Mouse (Mus musculus) G1E (cell line): ENCODE measurements around the gene Traf3ip2.

Source experiments
- CTCF ChIP-seq: IDR thresholded peaks from 2 replicates; pipeline ENCODE4 v1.5.1; 2012; ENCODE audit warnings: low read depth, low read length, inconsistent platforms, mixed read lengths
- POLR2AphosphoS5 ChIP-seq: IDR thresholded peaks from 2 replicates; pipeline ENCODE4 v1.6.1; 2012; ENCODE audit warnings: low read depth, low read length, inconsistent platforms; ENCODE audit not compliant: insufficient replicate concordance

GRCm38 (mm10) chr10:39566901-39567300, 45.8 kb upstream of the Traf3ip2 start:
- TF ChIP-seq POLR2AphosphoS5, result no peak
- no peak for TF ChIP-seq CTCF
